Mouse (Mus musculus) CH12.LX (cell line): Measurements from ENCODE around the gene Ptchd3.

Source experiments
- KAT2A ChIP-seq: IDR thresholded peaks from 2 replicates; pipeline ENCODE4 v1.6.1; 2012; ENCODE audit warnings: low read length, improper control_type of control experiment, inconsistent platforms; ENCODE audit not compliant: insufficient replicate concordance
- POLR2A ChIP-seq: IDR thresholded peaks from 2 replicates; pipeline ENCODE4 v1.6.1; 2011; ENCODE audit warnings: low read depth, mild to moderate bottlenecking, improper control_type of control experiment, low read length
- UBTF ChIP-seq: IDR thresholded peaks from 2 replicates; pipeline ENCODE4 v1.6.1; 2012; ENCODE audit warnings: low read depth, mild to moderate bottlenecking, inconsistent platforms, low read length, improper control_type of control experiment, moderate library complexity

DNA sequence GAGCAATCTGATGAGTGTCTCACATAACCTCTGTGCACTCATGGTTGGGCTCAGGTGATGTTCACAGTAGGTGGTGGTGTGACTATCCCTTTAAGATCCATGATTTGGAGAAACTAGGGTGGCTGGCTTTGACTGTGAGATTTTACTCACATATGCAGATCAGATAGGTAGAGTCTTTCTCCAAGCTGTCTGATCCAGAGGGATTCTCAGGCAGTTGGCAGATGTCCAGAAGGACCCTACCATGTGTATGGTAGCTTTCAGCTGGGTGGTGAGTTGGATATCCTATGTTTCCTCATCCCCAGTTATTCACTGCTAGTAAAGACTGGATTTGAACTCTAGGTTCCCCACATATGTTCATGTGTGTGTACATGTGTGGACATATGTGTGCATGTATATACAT is 42.6 kb upstream of the Ptchd3 start:
- no peak for TF ChIP-seq UBTF
- no peak for TF ChIP-seq KAT2A
- no peak for TF ChIP-seq POLR2A
